Mouse (Mus musculus): ENCODE data around the gene Gm9970. TPM values are rescaled to one million over a fixed set of nuclear protein-coding genes. Genes with fewer than 3 reads are reported as not detected.

The Gm9970 gene
- polyA plus RNA-seq (2014; fragmentation: Nextera tagmentation; extraction: Ambion mirVana): 0.56 and 0.66 TPM in 2 replicates

- peak within 1 kb of the TSS; percentile 91 for H3K4me2 ChIP-seq (replicated peaks)
- no peaks in the 10 kb centered on the region for H3K27me3 ChIP-seq (ENCODE audit: control insufficient read depth, insufficient read depth, low read length)
- ATAC-seq (ENCODE audit: low FRiP score) (peak; percentile 98), DNase-seq (ENCODE audit: low spot score) (peak; percentile 94)
- H3K27ac ChIP-seq: peak within 1 kb of the TSS; percentile 98
- WGBS: under 1% methylated on average over 82 of the region's 103 CpGs
- peaks cover 25% of the 10 kb centered on the region for H3K36me3 ChIP-seq (replicated peaks; ENCODE audit: control insufficient read depth, insufficient read depth)
- H3K4me3 ChIP-seq (replicated peaks; ENCODE audit: low read length): peak within 1 kb of the TSS; percentile 99
- H3K9me3 ChIP-seq (ENCODE audit: control insufficient read depth, low read length): peaks cover 4% of the 10 kb centered on the region; the same call in 1 of the 2 replicates
- H3K9ac ChIP-seq: peak within 1 kb of the TSS; percentile 94
- H3K4me1 ChIP-seq (replicated peaks; ENCODE audit: control insufficient read depth, insufficient read depth, low read length): peaks cover 8% of the 10 kb centered on the region; the same call in 1 of the 2 replicates
Observed at GRCm38 (mm10) chr5:31240637-31241521, at the start of gene Gm9970, which contains the start of gene Nrbp1. Gm9970 (minus strand) TSS chr5:31241232. Nrbp1 (plus strand) TSS chr5:31240864.

GRCm38 (mm10) chr5:31289626-31290230, 48.7 kb upstream of the Gm9970 start:
- no peaks in the 10 kb centered on the region for H3K27me3 ChIP-seq (ENCODE audit: control insufficient read depth, insufficient read depth, low read length)
- no peak for DNase-seq (ENCODE audit: low spot score)
- 87% methylated on average over 3 of the region's 3 CpGs for WGBS
- no peak for ATAC-seq (ENCODE audit: low FRiP score)
- peaks cover 26% of the 10 kb centered on the region for H3K4me1 ChIP-seq (replicated peaks; ENCODE audit: control insufficient read depth, insufficient read depth, low read length)
- no peak overlapping the region for H3K4me3 ChIP-seq (replicated peaks; ENCODE audit: low read length)
- peaks cover 41% of the 10 kb centered on the region for H3K36me3 ChIP-seq (replicated peaks; ENCODE audit: control insufficient read depth, insufficient read depth)
- H3K9me3 ChIP-seq (ENCODE audit: control insufficient read depth, low read length): no peaks in the 10 kb centered on the region
- no peak overlapping the region for H3K9ac ChIP-seq
- peak overlapping the region; percentile 72; the same call in 1 of the 2 replicates for H3K4me2 ChIP-seq (replicated peaks)
- H3K27ac ChIP-seq: no peak overlapping the region

GRCm38 (mm10) chr5:31288655-31289054, 47.6 kb upstream of the Gm9970 start:
- Histone ChIP-seq H3K9me3 (ENCODE audit: control insufficient read depth, low read length) (no peaks in the 10 kb centered on the region), H3K4me2 (replicated peaks) (no peak overlapping the region), H3K36me3 (replicated peaks; ENCODE audit: control insufficient read depth, insufficient read depth) (peaks cover 47% of the 10 kb centered on the region), H3K4me1 (replicated peaks; ENCODE audit: control insufficient read depth, insufficient read depth, low read length) (peaks cover 16% of the 10 kb centered on the region), H3K4me3 (replicated peaks; ENCODE audit: low read length) (no peak overlapping the region), H3K27ac (no peak overlapping the region), H3K9ac (no peak overlapping the region), H3K27me3 (ENCODE audit: control insufficient read depth, insufficient read depth, low read length) (no peaks in the 10 kb centered on the region)
- DNase-seq (ENCODE audit: low spot score) (no peak), ATAC-seq (ENCODE audit: low FRiP score) (no peak)
- 74% methylated on average over 3 of the region's 3 CpGs for WGBS

DNA sequence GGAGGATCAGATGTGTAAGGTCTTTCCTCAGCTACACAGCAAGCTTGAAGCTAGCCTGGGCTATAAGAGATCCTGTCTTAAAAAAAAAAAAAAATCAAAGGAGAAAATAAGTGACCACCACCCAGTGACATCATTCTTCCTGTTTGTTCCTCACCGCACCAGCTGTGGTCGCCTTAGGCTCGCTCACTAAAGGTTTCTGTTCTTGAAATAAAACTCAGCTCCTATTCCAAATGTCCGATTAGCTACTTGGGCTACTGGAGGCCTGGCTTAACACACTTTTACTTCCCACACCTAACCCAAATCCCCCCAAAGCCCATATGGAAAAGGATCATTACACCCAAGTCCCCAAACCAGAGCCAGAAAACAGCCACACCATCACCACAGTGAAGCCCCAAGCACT, 47.2 kb upstream of the Gm9970 start:
- no peak overlapping the region for H3K4me3 ChIP-seq (replicated peaks; ENCODE audit: low read length)
- H3K9me3 ChIP-seq (ENCODE audit: control insufficient read depth, low read length): no peaks in the 10 kb centered on the region
- no peak overlapping the region for H3K9ac ChIP-seq
- H3K4me1 ChIP-seq (replicated peaks; ENCODE audit: control insufficient read depth, insufficient read depth, low read length): peaks cover 14% of the 10 kb centered on the region
- no peak overlapping the region for H3K27ac ChIP-seq
- DNase-seq (ENCODE audit: low spot score) (no peak), ATAC-seq (ENCODE audit: low FRiP score) (no peak)
- 81% methylated on average over 4 of the region's 4 CpGs for WGBS
- peaks cover 47% of the 10 kb centered on the region for H3K36me3 ChIP-seq (replicated peaks; ENCODE audit: control insufficient read depth, insufficient read depth)
- no peaks in the 10 kb centered on the region for H3K27me3 ChIP-seq (ENCODE audit: control insufficient read depth, insufficient read depth, low read length)
- H3K4me2 ChIP-seq (replicated peaks): no peak overlapping the region

- ATAC-seq (ENCODE audit: low FRiP score) (no peak), DNase-seq (ENCODE audit: low spot score) (no peak)
- H3K4me1 ChIP-seq (replicated peaks; ENCODE audit: control insufficient read depth, insufficient read depth, low read length): no peaks in the 10 kb centered on the region
- WGBS: 89% methylated on average over 20 of the region's 20 CpGs
- no peak overlapping the region for H3K9ac ChIP-seq
- no peak overlapping the region for H3K4me3 ChIP-seq (replicated peaks; ENCODE audit: low read length)
- H3K36me3 ChIP-seq (replicated peaks; ENCODE audit: control insufficient read depth, insufficient read depth): peaks cover 98% of the 10 kb centered on the region
- no peaks in the 10 kb centered on the region for H3K27me3 ChIP-seq (ENCODE audit: control insufficient read depth, insufficient read depth, low read length)
- no peaks in the 10 kb centered on the region for H3K9me3 ChIP-seq (ENCODE audit: control insufficient read depth, low read length)
- H3K4me2 ChIP-seq (replicated peaks): no peak overlapping the region
- H3K27ac ChIP-seq: no peak overlapping the region
Observed at GRCm38 (mm10) chr5:31279245-31279988, 38.4 kb upstream of the Gm9970 start.

DNA sequence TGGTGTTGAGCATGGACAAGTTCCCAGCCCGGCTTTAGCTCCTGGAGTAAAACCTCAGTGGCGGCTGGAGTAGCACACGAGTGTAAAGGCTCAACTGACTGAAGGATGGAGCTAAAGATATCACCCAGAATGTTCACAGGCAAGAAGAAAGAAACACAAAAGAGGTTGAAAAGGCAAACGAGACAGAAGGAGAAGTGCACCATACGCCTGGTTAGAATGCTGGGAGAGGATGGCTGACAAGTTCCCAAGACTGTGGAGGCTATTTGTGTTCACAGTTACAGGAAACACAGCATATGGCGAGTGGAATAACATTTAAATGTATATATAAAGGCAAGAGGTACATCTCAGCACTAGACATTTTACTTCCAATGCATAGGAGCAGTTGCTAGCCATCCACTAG, 32.0 kb upstream of the Gm9970 start:
- H3K36me3 ChIP-seq (replicated peaks; ENCODE audit: control insufficient read depth, insufficient read depth): peaks cover 93% of the 10 kb centered on the region
- no peak overlapping the region for H3K4me2 ChIP-seq (replicated peaks)
- 89% methylated on average over 6 of the region's 6 CpGs for WGBS

GRCm38 (mm10) chr5:31267686-31268085, 26.7 kb upstream of the Gm9970 start:
- peaks cover 94% of the 10 kb centered on the region for H3K36me3 ChIP-seq (replicated peaks; ENCODE audit: control insufficient read depth, insufficient read depth)
- no peak overlapping the region for H3K9ac ChIP-seq
- no peaks in the 10 kb centered on the region for H3K9me3 ChIP-seq (ENCODE audit: control insufficient read depth, low read length)

More for the DNA sequence above, 32.0 kb upstream of the Gm9970 start:
- Histone ChIP-seq H3K27me3 (ENCODE audit: control insufficient read depth, insufficient read depth, low read length) (no peaks in the 10 kb centered on the region), H3K4me3 (replicated peaks; ENCODE audit: low read length) (no peak overlapping the region), H3K9ac (no peak overlapping the region), H3K9me3 (ENCODE audit: control insufficient read depth, low read length) (no peaks in the 10 kb centered on the region), H3K4me1 (replicated peaks; ENCODE audit: control insufficient read depth, insufficient read depth, low read length) (no peaks in the 10 kb centered on the region), H3K27ac (no peak overlapping the region)
- no peak for DNase-seq (ENCODE audit: low spot score)
- ATAC-seq (ENCODE audit: low FRiP score): no peak

GRCm38 (mm10) chr5:31266101-31266500, 25.1 kb upstream of the Gm9970 start:
- Histone ChIP-seq H3K27ac (no peak overlapping the region), H3K9me3 (ENCODE audit: control insufficient read depth, low read length) (no peaks in the 10 kb centered on the region), H3K27me3 (ENCODE audit: control insufficient read depth, insufficient read depth, low read length) (no peaks in the 10 kb centered on the region), H3K4me1 (replicated peaks; ENCODE audit: control insufficient read depth, insufficient read depth, low read length) (no peaks in the 10 kb centered on the region), H3K4me3 (replicated peaks; ENCODE audit: low read length) (no peak overlapping the region), H3K9ac (no peak overlapping the region), H3K36me3 (replicated peaks; ENCODE audit: control insufficient read depth, insufficient read depth) (peaks cover 95% of the 10 kb centered on the region), H3K4me2 (replicated peaks) (no peak overlapping the region)
- ATAC-seq (ENCODE audit: low FRiP score) (no peak), DNase-seq (ENCODE audit: low spot score) (no peak)
- 94% methylated on average over 7 of the region's 7 CpGs for WGBS

More at GRCm38 (mm10) chr5:31267686-31268085, 26.7 kb upstream of the Gm9970 start:
- WGBS: 56% methylated on average over 6 of the region's 6 CpGs
- H3K4me1 ChIP-seq (replicated peaks; ENCODE audit: control insufficient read depth, insufficient read depth, low read length): no peaks in the 10 kb centered on the region
- H3K4me2 ChIP-seq (replicated peaks): no peak overlapping the region
- DNase-seq (ENCODE audit: low spot score) (no peak), ATAC-seq (ENCODE audit: low FRiP score) (no peak)
- no peak overlapping the region for H3K4me3 ChIP-seq (replicated peaks; ENCODE audit: low read length)
- no peak overlapping the region for H3K27ac ChIP-seq
- no peaks in the 10 kb centered on the region for H3K27me3 ChIP-seq (ENCODE audit: control insufficient read depth, insufficient read depth, low read length)

DNA sequence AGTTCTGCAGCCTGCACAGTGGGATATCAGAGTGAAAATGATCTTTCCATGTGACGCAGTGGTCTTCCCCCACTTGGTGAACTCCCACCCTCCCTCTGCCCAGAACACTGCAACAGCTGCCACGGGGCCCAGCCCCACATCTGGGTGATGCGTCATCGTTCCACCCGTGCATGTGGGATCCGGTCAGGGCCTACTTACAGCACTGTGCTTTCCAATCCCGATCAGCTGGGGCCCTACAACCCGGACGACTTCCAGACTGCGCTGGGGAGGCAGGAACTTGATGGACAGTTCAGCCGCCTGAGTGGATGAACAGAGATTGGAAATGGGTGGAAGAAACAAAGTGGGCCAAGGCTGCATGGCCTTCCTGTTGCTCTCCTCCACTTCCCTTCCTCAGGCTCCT, 16.6 kb upstream of the Gm9970 start:
- no peak for DNase-seq (ENCODE audit: low spot score)
- no peaks in the 10 kb centered on the region for H3K4me1 ChIP-seq (replicated peaks; ENCODE audit: control insufficient read depth, insufficient read depth, low read length)
- H3K4me3 ChIP-seq (replicated peaks; ENCODE audit: low read length): no peak overlapping the region
- no peak overlapping the region for H3K9ac ChIP-seq
- H3K27ac ChIP-seq: no peak overlapping the region
- ATAC-seq (ENCODE audit: low FRiP score): no peak
- WGBS: 91% methylated on average over 11 of the region's 11 CpGs
- H3K4me2 ChIP-seq (replicated peaks): no peak overlapping the region
- peaks cover 92% of the 10 kb centered on the region for H3K36me3 ChIP-seq (replicated peaks; ENCODE audit: control insufficient read depth, insufficient read depth)
- H3K9me3 ChIP-seq (ENCODE audit: control insufficient read depth, low read length): no peaks in the 10 kb centered on the region
- no peaks in the 10 kb centered on the region for H3K27me3 ChIP-seq (ENCODE audit: control insufficient read depth, insufficient read depth, low read length)

Measured in hindbrain, embryonic 14.5 days (tissue).